Mouse (Mus musculus): ENCODE data around the gene Ankrd22. TPM values are rescaled to one million over a fixed set of nuclear protein-coding genes. Genes with fewer than 3 reads are reported as not detected.

Gene Ankrd22
- polyA plus RNA-seq, 1 experiment from 2014 or later: not detected

DNA sequence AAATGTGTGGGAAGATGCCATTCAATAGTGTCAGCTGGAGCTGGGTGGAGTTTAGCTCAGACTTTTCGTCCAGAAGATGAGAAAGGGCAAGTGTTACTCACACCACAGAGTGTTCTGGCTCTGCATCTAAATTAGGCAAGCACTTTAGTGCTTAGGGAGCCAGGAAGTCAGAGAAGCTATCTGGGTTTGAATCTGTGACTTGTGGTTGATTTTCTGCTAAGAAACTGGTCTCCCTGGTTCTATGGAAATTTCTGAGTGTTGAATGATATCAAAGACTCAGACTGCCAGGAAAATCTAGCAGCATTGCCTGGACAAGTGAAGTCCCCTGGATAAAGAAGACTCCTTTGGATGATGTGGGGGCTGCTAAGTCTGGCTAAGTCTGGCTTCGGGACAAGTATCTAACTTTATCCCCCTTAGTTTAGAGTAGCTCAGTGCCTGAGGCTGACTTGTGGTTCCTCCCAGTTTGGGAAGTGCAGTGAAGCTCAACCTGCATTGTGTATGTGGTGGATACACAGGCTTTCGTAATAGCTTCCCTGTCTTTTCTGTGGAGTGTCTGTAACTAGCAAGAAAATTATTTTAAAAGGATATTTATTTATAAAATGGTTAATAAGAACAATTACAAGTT is 45.6 kb downstream of the Ankrd22 start:
- Histone ChIP-seq H3K4me1 (ENCODE audit: control insufficient read depth, insufficient read depth, low read length) (no peaks in the 10 kb centered on the region), H3K4me3 (ENCODE audit: low read depth, low read length) (no peak overlapping the region), H3K27me3 (ENCODE audit: control insufficient read depth, insufficient read depth, low read length) (no peaks in the 10 kb centered on the region), H3K9ac (ENCODE audit: low read length) (no peak overlapping the region), H3K36me3 (ENCODE audit: control insufficient read depth, insufficient read depth, low read length) (no peaks in the 10 kb centered on the region), H3K4me2 (no peak overlapping the region), H3K9me3 (ENCODE audit: control insufficient read depth, low read length) (no peaks in the 10 kb centered on the region), H3K27ac (ENCODE audit: low read depth, low read length) (no peak overlapping the region)
- DNase-seq (ENCODE audit: low spot score, missing footprints): no peak
- 70% methylated on average over 3 of the region's 3 CpGs for WGBS
- ATAC-seq (ENCODE audit: low FRiP score): no peak

DNA sequence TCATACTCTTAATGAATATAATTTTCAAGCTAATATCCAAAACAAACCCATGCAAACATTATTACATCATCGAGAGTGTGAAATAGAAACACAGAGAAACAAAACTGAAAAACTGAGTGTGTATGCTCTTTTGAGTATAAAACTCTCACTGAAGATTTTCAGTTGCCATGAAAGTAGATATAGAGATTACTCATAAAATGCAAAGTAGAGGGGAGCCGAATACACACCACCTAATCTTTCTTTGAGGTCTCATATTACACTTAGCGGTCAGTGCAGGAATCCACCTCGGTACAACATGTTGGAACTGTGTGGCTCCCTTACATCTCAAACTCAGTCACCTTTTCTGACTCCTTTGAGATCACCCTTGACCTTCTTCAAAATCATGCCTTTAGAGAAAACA is 46.2 kb downstream of the Ankrd22 start:
- Histone ChIP-seq H3K4me3 (ENCODE audit: low read depth, low read length) (no peak overlapping the region), H3K4me1 (ENCODE audit: control insufficient read depth, insufficient read depth, low read length) (no peaks in the 10 kb centered on the region)
- ATAC-seq (ENCODE audit: low FRiP score): no peak

DNA sequence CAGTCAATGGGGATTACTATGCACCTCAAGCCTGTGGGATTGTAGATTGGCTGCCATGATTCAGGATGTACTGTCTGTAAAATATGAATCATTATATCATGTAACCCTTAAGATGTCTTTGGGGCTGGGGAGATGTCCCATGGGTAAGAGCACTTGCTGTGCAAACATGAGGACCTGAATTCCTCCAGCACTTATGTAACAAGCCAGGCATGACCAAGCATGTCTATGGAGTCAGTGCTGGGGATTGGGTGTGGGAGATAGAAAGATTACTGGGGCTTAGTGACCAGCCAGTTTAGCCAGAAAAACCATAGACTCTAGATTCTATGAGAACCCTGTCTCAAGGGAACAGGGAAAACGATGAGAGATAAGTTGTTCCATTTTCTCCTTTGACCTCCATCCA is 46.8 kb downstream of the Ankrd22 start:
- H3K9ac ChIP-seq (ENCODE audit: low read length): no peak overlapping the region
- H3K27me3 ChIP-seq (ENCODE audit: control insufficient read depth, insufficient read depth, low read length): no peaks in the 10 kb centered on the region
- DNase-seq (ENCODE audit: low spot score, missing footprints): no peak
- H3K4me3 ChIP-seq (ENCODE audit: low read depth, low read length): no peak overlapping the region
- no peaks in the 10 kb centered on the region for H3K4me1 ChIP-seq (ENCODE audit: control insufficient read depth, insufficient read depth, low read length)
- no peaks in the 10 kb centered on the region for H3K36me3 ChIP-seq (ENCODE audit: control insufficient read depth, insufficient read depth, low read length)
- no peak overlapping the region for H3K4me2 ChIP-seq
- H3K27ac ChIP-seq (ENCODE audit: low read depth, low read length): no peak overlapping the region
- 90% methylated on average over 1 of the region's 1 CpGs for WGBS
- no peaks in the 10 kb centered on the region for H3K9me3 ChIP-seq (ENCODE audit: control insufficient read depth, low read length)
- no peak for ATAC-seq (ENCODE audit: low FRiP score)

More for the DNA sequence above, 46.2 kb downstream of the Ankrd22 start:
- Histone ChIP-seq H3K9ac (ENCODE audit: low read length) (no peak overlapping the region), H3K27ac (ENCODE audit: low read depth, low read length) (no peak overlapping the region), H3K4me2 (no peak overlapping the region), H3K36me3 (ENCODE audit: control insufficient read depth, insufficient read depth, low read length) (no peaks in the 10 kb centered on the region), H3K9me3 (ENCODE audit: control insufficient read depth, low read length) (no peaks in the 10 kb centered on the region), H3K27me3 (ENCODE audit: control insufficient read depth, insufficient read depth, low read length) (no peaks in the 10 kb centered on the region)
- WGBS: 83% methylated on average over 4 of the region's 4 CpGs
- DNase-seq (ENCODE audit: low spot score, missing footprints): no peak

DNA sequence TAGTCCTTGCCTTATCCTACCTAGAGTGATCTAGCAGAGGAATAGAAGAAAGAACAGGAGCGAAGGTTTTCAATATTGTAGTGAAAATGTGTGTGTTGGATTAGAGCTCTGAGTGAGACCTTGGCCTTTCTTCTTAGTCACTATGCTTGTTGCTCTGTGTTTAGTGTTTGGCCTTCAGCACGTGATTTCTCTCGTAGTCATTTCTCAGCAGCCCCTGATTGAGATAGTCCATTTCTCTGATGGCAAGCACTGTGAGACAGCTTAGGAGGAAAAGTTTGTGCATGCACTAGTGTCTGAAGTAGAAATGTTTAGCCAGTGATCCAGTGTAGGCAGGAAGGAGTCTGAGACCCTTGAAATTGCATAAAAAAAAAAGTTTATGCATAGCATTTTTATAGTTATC is 61.0 kb downstream of the Ankrd22 start:
- Histone ChIP-seq H3K9ac (ENCODE audit: low read length) (no peak overlapping the region), H3K36me3 (ENCODE audit: control insufficient read depth, insufficient read depth, low read length) (no peaks in the 10 kb centered on the region), H3K27ac (ENCODE audit: low read depth, low read length) (no peak overlapping the region), H3K4me1 (ENCODE audit: control insufficient read depth, insufficient read depth, low read length) (no peaks in the 10 kb centered on the region), H3K4me2 (no peak overlapping the region), H3K4me3 (ENCODE audit: low read depth, low read length) (no peak overlapping the region), H3K9me3 (ENCODE audit: control insufficient read depth, low read length) (no peaks in the 10 kb centered on the region), H3K27me3 (ENCODE audit: control insufficient read depth, insufficient read depth, low read length) (no peaks in the 10 kb centered on the region)
- 91% methylated on average over 3 of the region's 3 CpGs for WGBS
- ATAC-seq (ENCODE audit: low FRiP score) (no peak), DNase-seq (ENCODE audit: low spot score, missing footprints) (no peak)

DNA sequence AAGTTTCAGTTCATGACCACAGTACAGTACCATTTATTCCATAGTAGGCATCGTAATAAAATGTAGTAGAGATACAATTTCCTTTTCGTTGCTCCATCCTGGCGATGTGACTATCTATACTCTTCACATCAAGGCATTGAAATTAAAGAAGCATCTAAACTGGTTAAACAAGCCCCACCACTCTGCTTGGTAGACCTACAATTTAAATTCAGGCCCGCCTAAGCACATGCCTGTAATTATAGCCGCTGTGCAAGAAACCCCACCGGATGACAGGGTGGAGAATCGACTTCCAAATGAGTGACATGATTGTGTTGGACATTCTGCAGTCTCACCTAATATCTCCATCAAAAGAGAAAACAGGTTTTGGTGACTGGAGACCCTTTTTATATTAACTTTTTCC is 64.0 kb downstream of the Ankrd22 start:
- Histone ChIP-seq H3K27me3 (ENCODE audit: control insufficient read depth, insufficient read depth, low read length) (no peaks in the 10 kb centered on the region), H3K4me2 (no peak overlapping the region), H3K27ac (ENCODE audit: low read depth, low read length) (no peak overlapping the region), H3K36me3 (ENCODE audit: control insufficient read depth, insufficient read depth, low read length) (no peaks in the 10 kb centered on the region), H3K4me1 (ENCODE audit: control insufficient read depth, insufficient read depth, low read length) (no peaks in the 10 kb centered on the region), H3K9me3 (ENCODE audit: control insufficient read depth, low read length) (no peaks in the 10 kb centered on the region), H3K9ac (ENCODE audit: low read length) (no peak overlapping the region), H3K4me3 (ENCODE audit: low read depth, low read length) (no peak overlapping the region)
- DNase-seq (ENCODE audit: low spot score, missing footprints) (no peak), ATAC-seq (ENCODE audit: low FRiP score) (no peak)
- whole genome bisulfite sequencing: 92% methylated on average over 7 of the region's 7 CpGs

DNA sequence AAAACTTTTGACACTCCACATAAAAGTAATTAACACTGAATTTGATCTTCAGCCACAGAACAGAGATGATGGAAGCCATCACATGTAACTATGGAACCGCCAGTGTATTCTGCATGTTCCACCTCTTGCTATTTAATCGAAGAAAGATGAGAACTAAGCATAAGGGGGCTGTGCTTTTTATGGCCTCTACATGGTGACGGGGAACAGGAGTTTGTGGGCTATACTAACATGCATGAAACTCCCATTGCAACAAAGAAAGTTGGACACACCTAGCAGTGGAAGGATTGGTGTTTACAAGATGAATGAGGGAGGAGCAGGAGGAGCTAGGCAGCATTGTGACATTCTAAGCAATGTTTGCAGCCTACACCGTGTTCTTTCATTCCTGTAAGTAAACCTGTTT is 65.2 kb downstream of the Ankrd22 start, which contains the start of gene Lipm:
TSS of gene Lipm (plus strand) at position 301 of the 400 bp plus-strand sequence.
- Histone ChIP-seq H3K9ac (ENCODE audit: low read length) (no peak within 1 kb of the TSS), H3K36me3 (ENCODE audit: control insufficient read depth, insufficient read depth, low read length) (no peaks in the 10 kb centered on the region), H3K27ac (ENCODE audit: low read depth, low read length) (no peak within 1 kb of the TSS), H3K4me3 (ENCODE audit: low read depth, low read length) (no peak within 1 kb of the TSS), H3K9me3 (ENCODE audit: control insufficient read depth, low read length) (no peaks in the 10 kb centered on the region), H3K27me3 (ENCODE audit: control insufficient read depth, insufficient read depth, low read length) (no peaks in the 10 kb centered on the region), H3K4me1 (ENCODE audit: control insufficient read depth, insufficient read depth, low read length) (no peaks in the 10 kb centered on the region), H3K4me2 (no peak within 1 kb of the TSS)
- 82% methylated on average over 4 of the region's 4 CpGs for WGBS
- DNase-seq (ENCODE audit: low spot score, missing footprints) (no peak), ATAC-seq (ENCODE audit: low FRiP score) (no peak)

DNA sequence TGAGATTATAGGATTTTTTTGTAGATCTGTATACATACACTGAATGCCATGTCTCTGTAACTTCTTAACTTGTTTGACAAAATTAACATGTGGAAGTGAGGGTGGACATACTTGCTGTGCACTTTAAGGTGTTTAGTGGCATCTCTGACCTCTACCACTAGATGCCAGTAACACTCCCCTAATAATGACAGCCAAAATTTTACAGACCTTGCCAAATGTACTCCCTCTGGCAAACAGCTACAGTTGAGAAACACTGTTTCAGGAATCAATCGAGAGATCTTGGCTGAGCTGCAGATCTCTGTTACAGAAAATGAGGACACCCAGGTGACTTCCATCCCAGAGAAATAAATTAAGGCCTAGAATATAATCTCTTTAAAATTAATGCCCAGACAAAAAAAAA is 69.6 kb downstream of the Ankrd22 start:
- no peaks in the 10 kb centered on the region for H3K4me1 ChIP-seq (ENCODE audit: control insufficient read depth, insufficient read depth, low read length)
- ATAC-seq (ENCODE audit: low FRiP score) (no peak), DNase-seq (ENCODE audit: low spot score, missing footprints) (no peak)
- H3K27me3 ChIP-seq (ENCODE audit: control insufficient read depth, insufficient read depth, low read length): no peaks in the 10 kb centered on the region
- H3K9me3 ChIP-seq (ENCODE audit: control insufficient read depth, low read length): no peaks in the 10 kb centered on the region
- no peak overlapping the region for H3K4me3 ChIP-seq (ENCODE audit: low read depth, low read length)
- H3K4me2 ChIP-seq: no peak overlapping the region
- H3K27ac ChIP-seq (ENCODE audit: low read depth, low read length): no peak overlapping the region
- no peaks in the 10 kb centered on the region for H3K36me3 ChIP-seq (ENCODE audit: control insufficient read depth, insufficient read depth, low read length)
- H3K9ac ChIP-seq (ENCODE audit: low read length): no peak overlapping the region
- WGBS: 85% methylated on average over 1 of the region's 1 CpGs

DNA sequence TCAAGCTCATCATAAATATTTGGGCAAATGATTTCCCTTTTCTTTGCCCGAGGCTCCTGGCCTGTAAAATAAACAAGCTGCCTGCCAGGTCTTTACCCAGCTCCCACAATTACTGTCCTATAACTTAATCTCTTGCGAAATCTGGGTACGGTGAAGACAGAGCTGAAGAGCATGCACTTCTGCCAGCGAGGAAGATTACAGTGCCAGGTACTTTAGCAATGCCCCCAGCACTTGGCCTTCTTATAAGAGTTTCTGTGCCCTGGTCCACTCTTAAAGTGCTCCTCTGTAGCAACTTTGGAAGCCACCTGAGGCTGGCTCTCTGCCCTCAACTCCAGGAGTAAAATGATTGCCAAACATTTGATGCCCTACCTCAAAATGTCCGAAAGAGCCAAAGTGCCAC is 70.5 kb downstream of the Ankrd22 start:
- ATAC-seq (ENCODE audit: low FRiP score): no peak
- H3K4me1 ChIP-seq (ENCODE audit: control insufficient read depth, insufficient read depth, low read length): no peaks in the 10 kb centered on the region

DNA sequence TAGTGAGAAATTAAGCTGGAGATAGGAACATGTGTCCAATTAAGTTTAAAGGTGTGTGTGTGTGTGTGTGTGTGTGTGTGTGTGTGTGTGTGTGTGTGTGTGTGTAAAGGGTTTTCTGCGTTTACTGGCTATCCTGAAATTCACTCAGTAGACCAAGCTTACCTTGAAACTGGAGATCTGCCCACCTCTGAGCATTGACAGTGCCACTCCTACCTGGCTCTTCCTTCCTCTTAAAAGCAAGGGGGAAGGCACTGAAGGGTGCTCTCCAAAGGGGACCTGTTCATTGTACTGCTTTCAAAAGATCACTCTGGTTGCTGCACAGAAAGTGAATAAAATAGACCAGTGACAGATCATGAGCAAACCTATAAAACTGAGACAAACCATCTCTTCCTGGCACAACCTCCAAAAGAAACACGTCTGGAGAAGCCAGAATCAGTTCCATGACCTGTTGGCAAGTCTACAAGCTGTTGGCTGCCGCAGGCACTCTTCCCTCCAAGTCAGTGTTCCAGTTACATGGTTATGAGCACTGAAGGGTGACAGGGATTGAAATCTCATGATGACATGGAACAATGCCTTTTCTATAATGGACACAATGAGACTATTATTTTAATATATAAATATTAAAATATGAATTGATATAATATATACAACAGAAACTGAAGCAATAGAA is 76.7 kb downstream of the Ankrd22 start:
- ATAC-seq (ENCODE audit: low FRiP score): no peak

More for the DNA sequence above, 70.5 kb downstream of the Ankrd22 start:
- Histone ChIP-seq H3K27me3 (ENCODE audit: control insufficient read depth, insufficient read depth, low read length) (no peaks in the 10 kb centered on the region), H3K36me3 (ENCODE audit: control insufficient read depth, insufficient read depth, low read length) (no peaks in the 10 kb centered on the region), H3K27ac (ENCODE audit: low read depth, low read length) (no peak overlapping the region), H3K9ac (ENCODE audit: low read length) (no peak overlapping the region), H3K4me2 (no peak overlapping the region), H3K4me3 (ENCODE audit: low read depth, low read length) (no peak overlapping the region), H3K9me3 (ENCODE audit: control insufficient read depth, low read length) (no peaks in the 10 kb centered on the region)
- DNase-seq (ENCODE audit: low spot score, missing footprints): no peak
- 86% methylated on average over 5 of the region's 5 CpGs for WGBS

More for the DNA sequence above, 76.7 kb downstream of the Ankrd22 start:
- Histone ChIP-seq H3K27ac (ENCODE audit: low read depth, low read length) (no peak overlapping the region), H3K4me3 (ENCODE audit: low read depth, low read length) (no peak overlapping the region), H3K4me2 (no peak overlapping the region), H3K9me3 (ENCODE audit: control insufficient read depth, low read length) (no peaks in the 10 kb centered on the region), H3K9ac (ENCODE audit: low read length) (no peak overlapping the region), H3K36me3 (ENCODE audit: control insufficient read depth, insufficient read depth, low read length) (no peaks in the 10 kb centered on the region), H3K27me3 (ENCODE audit: control insufficient read depth, insufficient read depth, low read length) (no peaks in the 10 kb centered on the region), H3K4me1 (ENCODE audit: control insufficient read depth, insufficient read depth, low read length) (no peaks in the 10 kb centered on the region)
- no peak for DNase-seq (ENCODE audit: low spot score, missing footprints)
- 88% methylated on average over 3 of the region's 3 CpGs for WGBS
